Mouse (Mus musculus) heart, embryonic 14.5 days (tissue): ENCODE measurements at regions not wholly inside any gene's neighbourhood (a gene's known extent, or its start where the extent isn't known, plus 50 kb on each side); places are given as distances from the start of the nearest gene placed in this dataset.
"Not testable (repeated sequence)": the region's sequence is repeated elsewhere in the genome, so short reads cannot be mapped to it uniquely, and the experiment has no call there.

Experiments
- ATAC-seq: fragments of 200-750 bp; cut with Nextera tagmentation; 2 replicates; pipeline ENCODE4 v1.8.0; 2017; ENCODE audit warnings: low read depth, moderate TSS enrichment; ENCODE audit not compliant: insufficient number of reproducible peaks, insufficient read depth, low FRiP score
- H3K27ac ChIP-seq, 2 experiments: fragments of 200-500 bp in 1 of 2; fragments of 300-500 bp in 1 of 2; sonication (generic) in 1 of 2; replicated peaks in 1 of 2; 2 replicates each; pipeline ENCODE4 v1.5.1; 2012 to 2014; ENCODE audit warnings: low read depth in 2 of 2, low read length in 2 of 2, control low read depth in 1 of 2, mild to moderate bottlenecking in 1 of 2, mixed read lengths in 1 of 2; ENCODE audit not compliant: control insufficient read depth in 1 of 2, insufficient read depth in 1 of 2
- H3K27me3 ChIP-seq: fragments of 300-500 bp; sonication (generic); 2 replicates; pipeline ENCODE4 v1.6.1; 2014; ENCODE audit warnings: mild to moderate bottlenecking, low read length, control low read depth; ENCODE audit not compliant: control insufficient read depth, insufficient read depth
- H3K36me3 ChIP-seq: fragments of 300-500 bp; sonication (generic); 2 replicates; pipeline ENCODE4 v1.6.1; 2014; ENCODE audit warnings: mild to moderate bottlenecking, control low read depth, low read length, mixed read lengths; ENCODE audit not compliant: control insufficient read depth, insufficient read depth
- H3K4me1 ChIP-seq, 2 experiments: fragments of 200-500 bp in 1 of 2; fragments of 300-500 bp in 1 of 2; sonication (generic) in 1 of 2; 2 replicates each; pipeline ENCODE4 v1.6.1; 2012 to 2014; ENCODE audit warnings: low read length in 2 of 2, control low read depth in 1 of 2, mixed read lengths in 1 of 2; ENCODE audit not compliant: control insufficient read depth in 2 of 2, insufficient read depth in 2 of 2
- H3K4me2 ChIP-seq: fragments of 300-500 bp; sonication (generic); 2 replicates; pipeline ENCODE4 v1.6.1; 2014; ENCODE audit warnings: mild to moderate bottlenecking, low read length
- H3K4me3 ChIP-seq, 2 experiments: fragments of 200-500 bp in 1 of 2; fragments of 300-500 bp in 1 of 2; sonication (generic) in 1 of 2; 2 replicates each; pipeline ENCODE4 v1.5.1; 2012 to 2014; ENCODE audit warnings: low read length in 2 of 2, mild to moderate bottlenecking in 2 of 2, control low read depth in 1 of 2, low read depth in 1 of 2, moderate library complexity in 1 of 2; ENCODE audit not compliant: control insufficient read depth in 1 of 2, insufficient read depth in 1 of 2
- H3K9ac ChIP-seq: fragments of 300-500 bp; sonication (generic); 2 replicates; pipeline ENCODE4 v1.6.1; 2014; ENCODE audit warnings: mild to moderate bottlenecking, low read length
- H3K9me3 ChIP-seq: fragments of 300-500 bp; sonication (generic); 2 replicates; pipeline ENCODE4 v1.6.1; 2016; ENCODE audit warnings: low read length, control low read depth; ENCODE audit not compliant: control insufficient read depth
- WGBS: fragments of 180-500 bp; shearing (Covaris S2); extraction: QIAGEN DNeasy Blood & Tissue Kit; methylation state at CpG from one replicate; pipeline ENCODE4 v1.1.7; 2014; 5-methylcytosine and 5-hydroxymethylcytosine counted together

DNA sequence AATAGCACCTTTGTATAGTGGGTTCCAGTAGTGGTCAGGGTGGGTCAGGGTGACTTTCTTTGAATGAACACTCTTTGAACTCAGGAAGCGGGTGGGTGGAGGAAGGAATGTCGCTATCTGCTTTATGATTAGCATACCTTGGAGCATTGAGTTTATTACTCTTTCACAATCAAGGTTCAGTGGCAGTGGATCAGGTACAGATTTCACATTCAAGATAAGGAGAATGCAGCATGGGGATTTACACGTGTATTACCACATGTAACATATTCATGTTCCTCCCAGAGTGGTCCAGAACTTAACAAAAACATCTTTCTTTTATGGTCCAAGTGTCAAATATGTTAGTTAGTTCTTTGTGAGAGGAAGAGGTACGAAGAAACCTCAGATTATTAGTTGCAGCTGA is 60.9 kb upstream of the Scaf8 start:
- H3K9me3 ChIP-seq, H3K36me3 ChIP-seq, H3K9ac ChIP-seq, H3K4me2 ChIP-seq, H3K4me1 ChIP-seq, H3K27me3 ChIP-seq, H3K4me3 ChIP-seq, ATAC-seq, H3K27ac ChIP-seq: not testable (repeated sequence)
- WGBS = 73% methylated on average over 4 of the region's 4 CpGs

DNA sequence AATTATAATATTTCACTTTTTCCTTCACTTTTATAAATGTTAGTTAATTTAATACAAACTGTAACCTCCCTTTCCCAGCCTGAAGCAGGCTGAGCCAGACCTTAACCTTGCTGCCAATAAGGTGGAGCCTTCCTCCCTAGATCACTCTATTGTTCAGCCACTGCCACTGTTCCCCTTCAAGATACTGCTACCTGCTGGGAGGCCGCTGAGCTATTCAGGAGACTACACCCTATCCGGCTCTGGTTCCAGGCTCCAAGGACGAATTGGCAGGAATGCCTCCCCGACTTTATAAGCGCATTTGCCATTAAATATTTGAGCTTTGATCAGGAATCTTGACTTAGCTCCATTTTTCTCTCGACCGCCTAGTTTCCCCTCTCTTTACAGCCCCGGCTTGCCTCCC is 59.9 kb upstream of the Scaf8 start:
- not testable (repeated sequence) for H3K4me1 ChIP-seq, H3K27ac ChIP-seq, H3K36me3 ChIP-seq, H3K27me3 ChIP-seq, H3K4me2 ChIP-seq, H3K4me3 ChIP-seq, H3K9ac ChIP-seq, H3K9me3 ChIP-seq, ATAC-seq
- 30% methylated on average over 8 of the region's 8 CpGs for WGBS

DNA sequence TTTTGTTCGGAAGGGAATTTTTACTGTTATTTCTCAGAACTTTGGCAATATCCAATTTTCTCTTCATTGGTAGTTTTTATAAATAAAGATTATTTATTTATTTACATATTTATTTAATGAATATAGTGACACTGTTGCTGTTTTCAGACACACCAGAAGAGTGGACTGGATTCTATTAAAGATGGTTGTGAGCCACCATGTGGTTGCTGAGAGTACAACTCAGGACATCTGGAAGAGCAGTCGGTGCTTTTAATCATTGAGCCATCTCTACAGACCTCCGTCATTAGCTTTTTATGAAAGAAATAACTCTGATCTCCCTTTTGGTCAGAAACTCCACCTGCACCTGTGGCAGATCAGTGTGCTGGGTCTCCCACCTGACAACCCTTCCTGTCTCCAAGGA is 59.4 kb upstream of the Scaf8 start:
- not testable (repeated sequence) for H3K36me3 ChIP-seq, H3K9me3 ChIP-seq, H3K4me3 ChIP-seq, H3K27ac ChIP-seq, H3K9ac ChIP-seq, H3K4me2 ChIP-seq, H3K4me1 ChIP-seq, H3K27me3 ChIP-seq, ATAC-seq
- WGBS = 73% methylated on average over 3 of the region's 3 CpGs

DNA sequence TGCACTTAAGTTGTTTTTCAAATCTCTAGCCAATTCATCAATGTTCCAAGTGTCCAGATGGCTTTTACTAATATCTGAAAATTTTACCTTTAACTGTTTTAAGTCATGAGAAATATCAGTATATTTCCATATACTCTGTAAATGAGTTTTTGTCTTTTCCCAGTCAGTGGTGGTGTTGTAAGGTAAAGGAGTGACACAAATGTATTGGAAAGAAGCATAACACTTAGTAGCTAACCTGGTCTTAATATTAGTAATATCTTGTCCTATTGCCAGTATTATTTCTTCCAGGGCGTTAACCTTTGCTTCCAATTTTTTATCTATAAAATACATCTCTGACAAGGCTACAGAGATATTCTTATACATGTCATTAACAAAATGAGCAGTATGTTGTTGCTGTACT is 51.4 kb upstream of the Scaf8 start:
- not testable (repeated sequence) for H3K4me1 ChIP-seq, H3K9ac ChIP-seq, H3K27ac ChIP-seq, H3K36me3 ChIP-seq, ATAC-seq, H3K27me3 ChIP-seq, H3K4me3 ChIP-seq, H3K4me2 ChIP-seq
- 76% methylated on average over 1 of the region's 1 CpGs for WGBS
- H3K9me3 ChIP-seq = peaks cover 11% of the 10 kb centered on the region
